Mouse (Mus musculus) C2C12 (cell line): ENCODE results near the gene Tada1. TPM values are rescaled to one million over a fixed set of nuclear protein-coding genes. Genes with fewer than 3 reads are reported as not detected.
A peak's percentile ranks its signal among the peaks of the same experiment; 100 is the strongest.

Experiments
- H3K27me3 ChIP-seq: one replicate; pipeline ENCODE4 v1.6.1; 2011; ENCODE audit not compliant: control insufficient read depth, insufficient read depth, insufficient read length
- H3K36me3 ChIP-seq: one replicate; pipeline ENCODE4 v1.6.1; 2011; ENCODE audit not compliant: control insufficient read depth, insufficient read depth
- H3K4me3 ChIP-seq: one replicate; pipeline ENCODE4 v1.5.1; 2011; ENCODE audit warnings: mild to moderate bottlenecking, control low read depth; ENCODE audit not compliant: poor library complexity, insufficient read depth, severe bottlenecking
- H3K79me2 ChIP-seq: one replicate; pipeline ENCODE4 v1.6.1; 2011; ENCODE audit not compliant: control insufficient read depth, insufficient read depth
- H3K79me3 ChIP-seq: one replicate; pipeline ENCODE4 v1.6.1; 2011; ENCODE audit warnings: low read depth, control low read depth
- H3ac ChIP-seq: one replicate; pipeline ENCODE3; 2011; ENCODE audit warnings: low read depth; ENCODE audit not compliant: control insufficient read depth, insufficient read length
- CEBPB ChIP-seq: IDR thresholded peaks from one replicate; pipeline ENCODE4 v1.6.1; 2011; ENCODE audit warnings: low read depth, mild to moderate bottlenecking, control low read depth, moderate library complexity
- CTCF ChIP-seq: IDR thresholded peaks from one replicate; pipeline ENCODE4 v1.5.1; 2011; ENCODE audit not compliant: control insufficient read depth, insufficient read depth, insufficient read length
- FOSL1 ChIP-seq: IDR thresholded peaks from one replicate; pipeline ENCODE4 v1.8.0; 2011; ENCODE audit warnings: mild to moderate bottlenecking, low read length; ENCODE audit not compliant: poor library complexity, insufficient read depth, severe bottlenecking
- MAX ChIP-seq: IDR thresholded peaks from one replicate; pipeline ENCODE4 v1.6.1; 2011; ENCODE audit warnings: mild to moderate bottlenecking, control low read depth
- MYOD1 ChIP-seq: IDR thresholded peaks from one replicate; pipeline ENCODE4 v1.6.1; 2011; ENCODE audit warnings: low read depth; ENCODE audit not compliant: control insufficient read depth, insufficient read length
- MYOG ChIP-seq: IDR thresholded peaks from one replicate; pipeline ENCODE4 v1.6.1; 2011; ENCODE audit not compliant: control insufficient read depth, insufficient read length; ENCODE audit errors: extremely low read depth
- USF1 ChIP-seq: IDR thresholded peaks from one replicate; pipeline ENCODE4 v1.6.1; 2011; ENCODE audit warnings: low read depth, mild to moderate bottlenecking, control low read depth, moderate library complexity
- polyA plus RNA-seq: library from polyadenylated mRNA; unstranded; fragments of >200 nt; fragmentation: generic; extraction: Trizol; gene quantifications from one replicate; pipeline ENCODE4 v1.2.1, GENCODE M21; 2012; ENCODE audit warnings: missing spikeins

The Tada1 gene
- polyA plus RNA-seq, 1 experiment: 18.5 TPM

DNA sequence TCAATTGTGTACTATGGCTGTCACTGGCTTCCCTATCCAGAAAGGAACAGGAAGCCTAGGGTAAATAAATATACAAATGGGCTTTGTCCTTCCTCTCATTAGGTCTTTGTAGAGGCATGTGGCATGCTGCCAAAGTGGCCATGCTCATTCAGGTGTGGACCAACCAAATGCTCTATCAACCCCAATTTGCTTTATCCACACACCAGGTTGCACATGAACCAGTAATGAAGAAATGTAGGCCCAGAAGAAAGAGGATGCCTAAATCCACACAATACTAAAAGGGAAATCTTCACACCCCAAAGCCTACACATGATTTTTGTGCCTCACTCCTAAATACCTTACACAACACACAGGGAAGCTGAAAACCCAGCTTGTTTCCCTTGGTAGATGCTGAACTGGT lies 22.6 kb downstream of the Tada1 start:
- Histone ChIP-seq H3K79me3 (no peaks in the 10 kb centered on the region), H3K4me3 (no peak overlapping the region), H3K79me2 (no peaks in the 10 kb centered on the region), H3K27me3 (no peaks in the 10 kb centered on the region), H3ac (no peak overlapping the region), H3K36me3 (peaks cover 31% of the 10 kb centered on the region)
- TF ChIP-seq MYOG: no peak
- TF ChIP-seq CEBPB: no peak
- no peak for TF ChIP-seq MYOD1
- no peak for TF ChIP-seq MAX
- no peak for TF ChIP-seq FOSL1
- no peak for TF ChIP-seq CTCF

DNA sequence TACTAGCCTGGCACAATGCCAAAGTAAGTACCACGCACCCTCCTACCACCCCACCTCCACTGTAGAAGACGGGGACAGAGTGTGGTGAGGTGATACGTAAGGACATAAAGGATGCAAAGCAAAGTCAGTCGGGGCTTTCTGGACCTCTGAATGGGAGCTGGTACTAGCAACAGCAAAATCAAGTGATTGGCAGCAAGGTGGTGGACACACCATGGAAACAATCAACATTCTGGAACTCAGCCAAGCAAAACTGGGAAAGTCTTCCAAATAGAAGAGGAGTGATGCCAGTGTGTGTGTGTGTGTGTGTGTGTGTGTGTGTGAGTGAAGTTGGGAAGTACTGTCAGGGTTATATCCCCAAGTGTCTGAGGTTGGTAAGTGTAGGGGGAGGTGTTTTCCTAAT lies 23.1 kb downstream of the Tada1 start:
- Histone ChIP-seq H3K36me3 (peaks cover 36% of the 10 kb centered on the region), H3K4me3 (no peak overlapping the region), H3ac (no peak overlapping the region), H3K79me3 (no peaks in the 10 kb centered on the region), H3K79me2 (no peaks in the 10 kb centered on the region), H3K27me3 (no peaks in the 10 kb centered on the region)
- TF ChIP-seq MAX: no peak
- no peak for TF ChIP-seq MYOG
- no peak for TF ChIP-seq CTCF
- TF ChIP-seq FOSL1: no peak
- TF ChIP-seq CEBPB: no peak
- no peak for TF ChIP-seq USF1
- no peak for TF ChIP-seq MYOD1

DNA sequence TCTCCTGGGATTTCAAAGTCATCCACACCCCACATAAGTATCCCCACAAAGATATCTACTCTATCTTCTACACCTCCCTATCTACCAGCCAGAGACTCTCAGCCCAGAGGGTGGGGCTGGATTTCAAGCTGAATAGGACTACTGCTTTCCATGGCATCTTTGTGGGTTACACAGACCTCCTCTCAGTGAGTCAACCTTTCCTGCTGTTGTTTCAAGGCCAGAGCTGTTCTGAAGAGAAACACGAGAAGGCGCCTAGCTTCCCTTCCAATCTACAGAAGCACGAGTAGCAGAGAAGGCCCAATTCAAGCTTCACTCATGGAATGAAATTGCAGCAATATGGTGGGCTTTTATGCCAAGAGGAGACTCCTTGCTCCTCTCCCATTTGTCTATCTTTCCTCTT lies 24.9 kb downstream of the Tada1 start:
- TF ChIP-seq FOSL1 (no peak), MYOD1 (no peak), MYOG (no peak), USF1 (no peak), CTCF (no peak), CEBPB (no peak), MAX (no peak)
- H3ac ChIP-seq: no peak overlapping the region
- H3K79me3 ChIP-seq: no peaks in the 10 kb centered on the region
- peaks cover 23% of the 10 kb centered on the region for H3K36me3 ChIP-seq
- no peaks in the 10 kb centered on the region for H3K27me3 ChIP-seq
- no peaks in the 10 kb centered on the region for H3K79me2 ChIP-seq
- H3K4me3 ChIP-seq: no peak overlapping the region

DNA sequence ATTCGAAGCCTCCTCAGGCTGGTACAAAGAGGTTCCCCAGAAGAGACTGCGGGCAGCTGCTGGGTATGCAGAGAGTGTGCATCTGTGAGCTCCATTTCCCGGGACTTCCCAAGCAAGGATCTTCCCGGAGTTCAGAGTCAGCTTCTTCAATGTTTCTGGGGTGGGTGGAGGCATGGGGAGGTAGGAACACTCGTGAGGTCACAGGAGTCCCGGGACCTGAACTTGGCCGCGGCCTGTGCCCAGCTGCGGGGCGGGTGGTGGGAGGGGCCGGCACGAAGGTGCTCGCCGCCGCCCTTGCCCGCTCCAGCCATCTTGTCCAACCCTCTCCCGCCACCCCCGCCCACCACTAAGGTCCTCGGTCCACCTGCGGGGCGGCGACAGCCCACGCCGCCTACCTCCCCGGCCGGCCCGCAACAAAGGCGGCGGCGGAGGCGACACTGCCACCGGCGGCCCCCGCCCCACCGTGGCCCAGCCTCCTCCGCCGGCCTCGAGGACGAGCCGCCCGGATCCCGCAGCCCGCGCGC lies 30.3 kb downstream of the Tada1 start:
- Histone ChIP-seq H3K36me3 (peaks cover 6% of the 10 kb centered on the region), H3K4me3 (peak overlapping the region; percentile 29), H3K79me2 (no peaks in the 10 kb centered on the region), H3K79me3 (no peaks in the 10 kb centered on the region), H3K27me3 (no peaks in the 10 kb centered on the region), H3ac (peak overlapping the region; percentile 69)
- no peak for TF ChIP-seq CEBPB

DNA sequence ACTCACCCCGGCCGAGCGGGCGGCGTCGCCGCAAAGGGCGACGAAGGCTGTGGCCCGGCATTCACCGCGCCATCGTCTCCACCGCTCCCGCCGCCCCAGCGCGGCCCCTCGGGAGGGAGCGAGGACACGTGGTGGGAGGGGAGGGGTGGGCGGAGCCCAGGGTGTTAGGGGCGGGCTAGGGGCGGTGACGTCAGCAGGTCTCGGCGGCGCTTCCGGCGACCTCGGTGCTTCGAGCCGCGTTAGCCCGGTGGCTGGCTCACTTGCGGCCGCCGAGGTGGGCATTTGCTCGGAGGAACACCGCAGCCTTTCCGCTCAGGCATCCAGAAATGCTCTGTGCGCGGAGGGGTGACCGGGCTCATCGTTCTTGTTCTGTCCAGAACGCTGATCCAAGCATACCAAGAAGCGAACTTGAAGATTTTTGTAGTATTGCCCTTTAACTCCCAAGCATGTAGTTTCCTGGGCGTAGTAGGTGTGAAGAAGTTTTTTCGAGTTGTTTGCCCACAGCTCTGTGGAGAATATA lies 30.9 kb downstream of the Tada1 start, which contains the start of gene Pogk:
Gene Pogk, minus strand, starts transcription at position 163 of the 520 bp plus-strand sequence.
- Histone ChIP-seq H3K36me3 (peaks cover 6% of the 10 kb centered on the region), H3K4me3 (peak within 1 kb of the TSS; percentile 29), H3K27me3 (no peaks in the 10 kb centered on the region), H3ac (peak within 1 kb of the TSS; percentile 69), H3K79me2 (no peaks in the 10 kb centered on the region), H3K79me3 (no peaks in the 10 kb centered on the region)
- no peak for TF ChIP-seq CEBPB
- no peak for TF ChIP-seq FOSL1
- peak; percentile 77 for TF ChIP-seq MAX
- TF ChIP-seq MYOG: no peak
- peak; percentile 7 for TF ChIP-seq USF1

DNA sequence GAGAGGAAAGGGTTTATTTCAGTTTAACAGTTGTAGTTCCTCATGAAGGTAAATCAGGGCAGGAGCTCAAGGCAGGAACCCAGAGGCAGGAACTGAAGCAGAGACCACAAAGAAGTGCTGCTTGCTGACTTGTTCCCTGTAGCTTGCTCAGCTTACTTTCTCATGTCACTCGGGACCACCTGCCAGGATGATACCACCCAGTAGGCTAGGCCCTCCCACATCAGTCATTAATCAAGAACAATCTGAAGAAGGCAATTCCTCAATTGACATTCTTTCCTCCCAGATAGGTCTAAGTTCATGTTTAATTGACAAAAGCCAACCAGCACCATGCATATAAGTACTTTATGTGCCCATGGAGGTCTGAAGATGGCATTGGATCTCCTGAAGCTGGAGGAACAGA lies 32.6 kb downstream of the Tada1 start:
- Histone ChIP-seq H3K79me3 (no peaks in the 10 kb centered on the region), H3K79me2 (no peaks in the 10 kb centered on the region), H3K27me3 (no peaks in the 10 kb centered on the region), H3ac (no peak overlapping the region), H3K4me3 (no peak overlapping the region), H3K36me3 (peaks cover 5% of the 10 kb centered on the region)
- TF ChIP-seq FOSL1: no peak
- no peak for TF ChIP-seq CTCF
- TF ChIP-seq MAX: no peak
- no peak for TF ChIP-seq CEBPB
